Comparison of ENCODE assay signal across 18 mouse cellular contexts in the genomic region with DNA sequence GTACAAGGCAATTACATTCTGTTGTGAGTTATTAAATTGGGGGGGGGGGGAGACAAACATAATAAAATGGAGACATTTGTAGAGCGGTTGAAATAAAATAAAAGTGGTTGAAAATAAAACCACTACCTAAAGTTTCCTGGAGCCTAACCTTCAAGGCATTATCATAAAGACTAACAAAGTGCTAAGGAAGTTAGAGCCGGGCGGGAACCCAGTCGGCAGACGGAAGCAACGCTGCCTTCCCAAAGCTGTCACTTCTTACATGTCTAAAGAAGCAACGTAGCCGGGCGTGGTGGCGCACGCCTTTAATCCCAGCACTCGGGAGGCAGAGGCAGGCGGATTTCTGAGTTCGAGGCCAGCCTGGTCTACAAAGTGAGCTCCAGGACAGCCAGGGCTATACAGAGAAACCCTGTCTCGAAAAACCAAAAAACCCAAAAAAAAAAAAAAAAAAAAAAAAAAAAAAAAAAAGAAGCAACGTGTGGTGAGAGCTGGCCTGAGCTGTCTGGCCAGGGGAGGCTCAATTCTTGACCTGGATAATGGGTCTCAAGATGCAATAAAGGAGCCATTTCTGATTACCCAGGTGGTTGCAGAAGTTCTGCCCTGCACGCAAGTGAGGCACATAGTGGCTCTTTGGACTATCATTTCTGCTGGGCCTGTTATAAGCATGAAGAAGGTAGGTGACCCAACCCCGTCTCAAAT. TPM values are rescaled to one million over a fixed set of nuclear protein-coding genes. Genes with fewer than 3 reads are reported as not detected.
DNase-seq lines count a peak whose midpoint lies in the region; ATAC-seq lines count a peak whose summit lies in the region.
"Had no signal": no experiment of that assay in that cellular context is flagged by ENCODE, and none has a peak within 500 bp of the region (broad histone marks: within the 10 kb centered on the region; RNA-seq: fewer than 3 reads in every experiment).

No protein-coding gene starts in this region.

- H3K9me3 ChIP-seq in neural tube, embryonic 11.5 days (ENCODE audit: control insufficient read depth, low read length) = no peaks in the 10 kb centered on the region
- H3K9me3 ChIP-seq in neural tube, embryonic 15.5 days (replicated peaks) = no peaks in the 10 kb centered on the region
- no peaks in the 10 kb centered on the region for H3K9me3 ChIP-seq in liver, embryonic 16.5 days (replicated peaks; ENCODE audit: control insufficient read depth, low read length)
- no peaks in the 10 kb centered on the region for H3K9me3 ChIP-seq in midbrain, embryonic 14.5 days (ENCODE audit: control insufficient read depth, low read length)
- H3K9me3 ChIP-seq: forebrain, embryonic 13.5 days; hindbrain, embryonic 15.5 days; kidney, embryonic 15.5 days; limb, embryonic 10.5 days; midbrain, embryonic 15.5 days had no signal

- 57% methylated on average over 16 of the region's 18 CpGs for WGBS in neural tube, embryonic 11.5 days
- WGBS in neural tube, embryonic 15.5 days = 52% methylated on average over 17 of the region's 18 CpGs
- WGBS in liver, embryonic 16.5 days (ENCODE audit: insufficient replicate concordance) = 27% methylated on average over 15 of the region's 18 CpGs
- 55% methylated on average over 16 of the region's 18 CpGs for WGBS in midbrain, embryonic 14.5 days

- H3K4me1 ChIP-seq in neural tube, embryonic 11.5 days (ENCODE audit: control insufficient read depth, insufficient read depth, low read length) = peaks cover 13% of the 10 kb centered on the region
- peaks cover 33% of the 10 kb centered on the region for H3K4me1 ChIP-seq in neural tube, embryonic 15.5 days
- peaks cover 20% of the 10 kb centered on the region for H3K4me1 ChIP-seq in liver, embryonic 16.5 days (ENCODE audit: control insufficient read depth, low read depth, low read length)
- peaks cover 10% of the 10 kb centered on the region for H3K4me1 ChIP-seq in midbrain, embryonic 14.5 days (ENCODE audit: control insufficient read depth, insufficient read depth, low read length)

- peak; percentile 24 for DNase-seq in cerebellum, adult 11-12 months
- DNase-seq in cerebellum, adult 11 months = no peak
- no peak for DNase-seq in neural tube, embryonic 11.5 days (ENCODE audit: low spot score)
- DNase-seq in ES-CJ7 (ENCODE audit: low read depth, low spot score) = peak; percentile 73
- DNase-seq in left cerebral cortex, adult 8-10 months (ENCODE audit: low spot score in 2 of 2) = no peak
- no peak for DNase-seq in midbrain, embryonic 14.5 days

- peaks cover 7% of the 10 kb centered on the region for H3K36me3 ChIP-seq in neural tube, embryonic 11.5 days (ENCODE audit: control insufficient read depth, insufficient read depth, low read length)
- H3K36me3 ChIP-seq in neural tube, embryonic 15.5 days = peaks cover 15% of the 10 kb centered on the region
- peaks cover 17% of the 10 kb centered on the region for H3K36me3 ChIP-seq in liver, embryonic 16.5 days (ENCODE audit: control insufficient read depth, insufficient read depth)
- peaks cover 23% of the 10 kb centered on the region for H3K36me3 ChIP-seq in midbrain, embryonic 14.5 days (ENCODE audit: control insufficient read depth, insufficient read depth, low read length)

- no peak overlapping the region for H3K4me2 ChIP-seq in neural tube, embryonic 11.5 days (ENCODE audit: low read depth)
- no peak overlapping the region for H3K4me2 ChIP-seq in neural tube, embryonic 15.5 days
- 0 out of 2 replicates have a peak overlapping the region, but pooled peaks have one; percentile 7 for H3K4me2 ChIP-seq in liver, embryonic 16.5 days (ENCODE audit: low read depth, low read length)
- H3K4me2 ChIP-seq in midbrain, embryonic 14.5 days (ENCODE audit: low read length) = no peak overlapping the region
- H3K4me2 ChIP-seq: forebrain, embryonic 13.5 days; hindbrain, embryonic 15.5 days; kidney, embryonic 15.5 days; midbrain, embryonic 15.5 days had no signal

- H3K27ac ChIP-seq in neural tube, embryonic 11.5 days (ENCODE audit: low read depth, low read length) = no peak overlapping the region
- no peak overlapping the region for H3K27ac ChIP-seq in neural tube, embryonic 15.5 days (replicated peaks)
- no peak overlapping the region for H3K27ac ChIP-seq in liver, embryonic 16.5 days (ENCODE audit: low read length)
- H3K27ac ChIP-seq in midbrain, embryonic 14.5 days (replicated peaks; ENCODE audit: low read depth, low read length) = no peak overlapping the region
- H3K27ac ChIP-seq: forebrain, embryonic 13.5 days; heart, adult 2 months; hindbrain, embryonic 15.5 days; kidney, embryonic 15.5 days; left cerebral cortex, adult 2 months; limb, embryonic 10.5 days; liver, embryonic 14.5 days; midbrain, embryonic 15.5 days had no signal

- H3K4me3 ChIP-seq in neural tube, embryonic 11.5 days (ENCODE audit: low read depth, low read length) = no peak overlapping the region
- H3K4me3 ChIP-seq in neural tube, embryonic 15.5 days (replicated peaks) = no peak overlapping the region
- H3K4me3 ChIP-seq in liver, embryonic 16.5 days (ENCODE audit: low read depth, low read length) = no peak overlapping the region
- H3K4me3 ChIP-seq in midbrain, embryonic 14.5 days (replicated peaks; ENCODE audit: low read depth, low read length) = no peak overlapping the region
- H3K4me3 ChIP-seq: heart, adult 2 months; kidney, embryonic 15.5 days; midbrain, embryonic 15.5 days had no signal

- no peaks in the 10 kb centered on the region for H3K27me3 ChIP-seq in neural tube, embryonic 11.5 days (ENCODE audit: control insufficient read depth, insufficient read depth, low read length)
- H3K27me3 ChIP-seq in neural tube, embryonic 15.5 days (replicated peaks) = 0 out of 2 replicates have a peak, but pooled peaks cover 3% of the 10 kb centered on the region
- peaks cover 3% of the 10 kb centered on the region; the same call in 1 of the 2 replicates for H3K27me3 ChIP-seq in liver, embryonic 16.5 days (ENCODE audit: control insufficient read depth, insufficient read depth, low read depth, low read length)
- H3K27me3 ChIP-seq in midbrain, embryonic 14.5 days (ENCODE audit: control insufficient read depth, insufficient read depth, low read length) = no peaks in the 10 kb centered on the region
- H3K27me3 ChIP-seq: hindbrain, embryonic 15.5 days had no signal

- no peak overlapping the region for H3K9ac ChIP-seq in neural tube, embryonic 11.5 days (ENCODE audit: low read length)
- H3K9ac ChIP-seq in neural tube, embryonic 15.5 days (replicated peaks) = no peak overlapping the region
- no peak overlapping the region for H3K9ac ChIP-seq in liver, embryonic 16.5 days (ENCODE audit: low read depth, low read length)
- H3K9ac ChIP-seq in midbrain, embryonic 14.5 days (replicated peaks; ENCODE audit: low read length) = no peak overlapping the region
- H3K9ac ChIP-seq: forebrain, embryonic 13.5 days; kidney, embryonic 15.5 days; liver, embryonic 14.5 days; midbrain, embryonic 15.5 days had no signal

- ATAC-seq in neural tube, embryonic 11.5 days (ENCODE audit: insufficient read depth, low FRiP score, low TSS enrichment) = peak; percentile 17; the same call in 1 of the 2 replicates
- no peak for ATAC-seq in neural tube, embryonic 15.5 days (ENCODE audit: low FRiP score)
- no peak for ATAC-seq in liver, embryonic 16.5 days (ENCODE audit: low read depth)
- ATAC-seq in midbrain, embryonic 14.5 days (ENCODE audit: low FRiP score, low TSS enrichment) = no peak

RNA-seq across cellular contexts. Expression of gene Rpl38, which starts 0.9 kb away (rescaled TPM):
- 826 and 967 TPM in 2 replicates for polyA plus RNA-seq in neural tube, embryonic 11.5 days (2014; fragmentation: Nextera tagmentation; extraction: Ambion mirVana)
- polyA plus RNA-seq in neural tube, embryonic 15.5 days (2015; fragmentation: Nextera tagmentation; extraction: Ambion mirVana) = 804 and 844 TPM in 2 replicates
- polyA plus RNA-seq in liver, embryonic 16.5 days (2015; fragmentation: Nextera tagmentation; extraction: Ambion mirVana) = 598 and 706 TPM in 2 replicates
- total RNA-seq in left cerebral cortex, adult 8-10 months (2022) = 1,000 to 10,000 TPM in 2 of 4 experiments, 100 to 1,000 TPM in 2; 852 to 1,038 (median 940) TPM
- polyA plus RNA-seq in midbrain, embryonic 14.5 days (2014; fragmentation: Nextera tagmentation; extraction: Ambion mirVana) = 707 and 859 TPM in 2 replicates

RNA-seq across cellular contexts. Expression of gene Ttyh2, which starts 7.8 kb away (rescaled TPM):
- polyA plus RNA-seq in neural tube, embryonic 11.5 days (2014; fragmentation: Nextera tagmentation; extraction: Ambion mirVana) = 20.6 and 24.6 TPM in 2 replicates
- 30.0 and 31.0 TPM in 2 replicates for polyA plus RNA-seq in neural tube, embryonic 15.5 days (2015; fragmentation: Nextera tagmentation; extraction: Ambion mirVana)
- polyA plus RNA-seq in liver, embryonic 16.5 days (2015; fragmentation: Nextera tagmentation; extraction: Ambion mirVana) = 11.5 and 15.3 TPM in 2 replicates
- 10 to 100 TPM; 35.6 to 41.8 (median 38.0) TPM for total RNA-seq in left cerebral cortex, adult 8-10 months (2022)
- polyA plus RNA-seq in midbrain, embryonic 14.5 days (2014; fragmentation: Nextera tagmentation; extraction: Ambion mirVana) = 25.2 and 31.0 TPM in 2 replicates

RNA-seq across cellular contexts. Expression of gene Dnaic2, which starts 59.8 kb away (rescaled TPM):
- polyA plus RNA-seq in neural tube, embryonic 11.5 days (2014; fragmentation: Nextera tagmentation; extraction: Ambion mirVana) = 1.7 and 2.5 TPM in 2 replicates
- 1.7 and 1.9 TPM in 2 replicates for polyA plus RNA-seq in neural tube, embryonic 15.5 days (2015; fragmentation: Nextera tagmentation; extraction: Ambion mirVana)
- 0.63 and 1.4 TPM in 2 replicates for polyA plus RNA-seq in liver, embryonic 16.5 days (2015; fragmentation: Nextera tagmentation; extraction: Ambion mirVana)
- total RNA-seq in left cerebral cortex, adult 8-10 months (2022) = 1 to 10 TPM; 1.7 to 3.0 (median 2.5) TPM
- 1.7 and 1.9 TPM in 2 replicates for polyA plus RNA-seq in midbrain, embryonic 14.5 days (2014; fragmentation: Nextera tagmentation; extraction: Ambion mirVana)
- total RNA-seq: common myeloid progenitor, adult 5-6 weeks; megakaryocyte, adult 5-6 weeks had no signal

Comparison
In these comparisons a context has a peak if more than half of its experiments do, and no peak if none do; other contexts are left out.
1. DNase-seq: peak in cerebellum, adult 11-12 months (single experiment) and ES-CJ7 (single experiment); none in cerebellum, adult 11 months (single experiment), neural tube, embryonic 11.5 days (single experiment), left cerebral cortex, adult 8-10 months (0 of 2) and midbrain, embryonic 14.5 days (single experiment).